Comparison of ENCODE assay signal across 16 mouse cellular contexts in genomic region chr11:74485435-74486217, GRCm38 (mm10).
DNase-seq lines count a peak whose midpoint lies in the region; ATAC-seq and TF ChIP-seq lines count a peak whose summit lies in the region.
"Had no signal": no experiment of that assay in that cellular context is flagged by ENCODE, and none has a peak within 500 bp of the region (broad histone marks: within the 10 kb centered on the region; RNA-seq: fewer than 3 reads in every experiment).

No protein-coding gene starts in this region.

- H3K4me3 ChIP-seq in hindbrain, postnatal 0 days (ENCODE audit: low read length), result no peak overlapping the region
- no peak overlapping the region for H3K4me3 ChIP-seq in hindbrain, embryonic 12.5 days
- H3K4me3 ChIP-seq in hindbrain, embryonic 16.5 days (ENCODE audit: low read length), result no peak overlapping the region
- H3K4me3 ChIP-seq: embryonic facial prominence, embryonic 15.5 days; forebrain, embryonic 15.5 days; heart, embryonic 15.5 days; limb, embryonic 10.5 days; megakaryocyte, embryonic 14.5 days; neural tube, embryonic 15.5 days had no signal

- H3K27ac ChIP-seq in hindbrain, postnatal 0 days, result no peak overlapping the region
- H3K27ac ChIP-seq in hindbrain, embryonic 12.5 days, result no peak overlapping the region
- no peak overlapping the region for H3K27ac ChIP-seq in hindbrain, embryonic 16.5 days (ENCODE audit: low read depth, low read length)
- H3K27ac ChIP-seq: embryonic facial prominence, embryonic 15.5 days; forebrain, embryonic 15.5 days; heart, embryonic 15.5 days; hindbrain, embryonic 14.5 days; limb, embryonic 10.5 days; neural tube, embryonic 15.5 days had no signal

- intact Hi-C loops in left cerebral cortex, postnatal 25 days (cut with DNase I), result no loop called here

- TF ChIP-seq CTCF in hindbrain, postnatal 0 days (IDR thresholded peaks at IDR 0.05; ENCODE audit: low read depth), result no peak

- H3K27me3 ChIP-seq in hindbrain, postnatal 0 days (ENCODE audit: insufficient read depth, low read length), result no peaks in the 10 kb centered on the region
- H3K27me3 ChIP-seq in hindbrain, embryonic 12.5 days, result no peaks in the 10 kb centered on the region
- no peaks in the 10 kb centered on the region for H3K27me3 ChIP-seq in hindbrain, embryonic 16.5 days (replicated peaks; ENCODE audit: control insufficient read depth, insufficient read depth, low read length)
- H3K27me3 ChIP-seq: embryonic facial prominence, embryonic 15.5 days; forebrain, embryonic 15.5 days; heart, embryonic 15.5 days; neural tube, embryonic 15.5 days had no signal

- no peaks in the 10 kb centered on the region for H3K36me3 ChIP-seq in hindbrain, postnatal 0 days (ENCODE audit: insufficient read depth, low read length)
- no peaks in the 10 kb centered on the region for H3K36me3 ChIP-seq in hindbrain, embryonic 12.5 days
- H3K36me3 ChIP-seq in hindbrain, embryonic 16.5 days (ENCODE audit: control insufficient read depth, insufficient read depth, low read length), result no peaks in the 10 kb centered on the region
- H3K36me3 ChIP-seq: embryonic facial prominence, embryonic 15.5 days; forebrain, embryonic 15.5 days; heart, embryonic 15.5 days; limb, embryonic 10.5 days; neural tube, embryonic 15.5 days had no signal

- no peaks in the 10 kb centered on the region for H3K4me1 ChIP-seq in hindbrain, postnatal 0 days (ENCODE audit: insufficient read depth, low read length)
- H3K4me1 ChIP-seq in hindbrain, embryonic 12.5 days, result peaks cover 6% of the 10 kb centered on the region; the same call in 1 of the 2 replicates
- H3K4me1 ChIP-seq in hindbrain, embryonic 16.5 days (ENCODE audit: control insufficient read depth, insufficient read depth, low read depth, low read length), result no peaks in the 10 kb centered on the region
- H3K4me1 ChIP-seq: embryonic facial prominence, embryonic 15.5 days; forebrain, embryonic 15.5 days had no signal

- no peak overlapping the region for H3K9ac ChIP-seq in hindbrain, postnatal 0 days (replicated peaks; ENCODE audit: low read length)
- H3K9ac ChIP-seq in hindbrain, embryonic 12.5 days, result no peak overlapping the region
- no peak overlapping the region for H3K9ac ChIP-seq in hindbrain, embryonic 16.5 days (ENCODE audit: low read depth, low read length)
- H3K9ac ChIP-seq: embryonic facial prominence, embryonic 15.5 days; forebrain, embryonic 15.5 days; heart, embryonic 15.5 days; hindbrain, embryonic 14.5 days; neural tube, embryonic 15.5 days had no signal

- no peak for ATAC-seq in hindbrain, postnatal 0 days
- ATAC-seq in hindbrain, embryonic 12.5 days (ENCODE audit: low FRiP score), result no peak
- ATAC-seq in hindbrain, embryonic 16.5 days, result no peak
- ATAC-seq: forebrain, embryonic 15.5 days had no signal

- 84% methylated on average over 7 of the region's 7 CpGs for WGBS in hindbrain, postnatal 0 days
- 85% methylated on average over 7 of the region's 7 CpGs for WGBS in hindbrain, embryonic 12.5 days
- 92% methylated on average over 7 of the region's 7 CpGs for WGBS in hindbrain, embryonic 16.5 days

- DNase-seq in hindbrain, postnatal 0 days (ENCODE audit: low spot score), result peak; percentile 31
- peak; percentile 38 for DNase-seq in Muller cell, postnatal 12 days (ENCODE audit: inconsistent ontology term)
- DNase-seq in adipocyte (ENCODE audit: low spot score), result peak; percentile 18
- peak; percentile 53 to 86 for DNase-seq in left cerebral cortex, postnatal 25 days (ENCODE audit: low spot score in 2 of 2)
- DNase-seq in kidney, postnatal 4 days, result no peak
- DNase-seq: adrenal gland, postnatal 25 days; spleen, adult 18-20 months had no signal

- no peak overlapping the region for H3K4me2 ChIP-seq in hindbrain, postnatal 0 days (ENCODE audit: low read depth, low read length)
- H3K4me2 ChIP-seq in hindbrain, embryonic 12.5 days (replicated peaks), result no peak overlapping the region
- no peak overlapping the region for H3K4me2 ChIP-seq in hindbrain, embryonic 16.5 days (ENCODE audit: low read length)
- H3K4me2 ChIP-seq: embryonic facial prominence, embryonic 15.5 days; forebrain, embryonic 15.5 days; heart, embryonic 15.5 days; hindbrain, embryonic 14.5 days; neural tube, embryonic 15.5 days had no signal

- H3K9me3 ChIP-seq in hindbrain, postnatal 0 days (ENCODE audit: low read length), result no peaks in the 10 kb centered on the region
- H3K9me3 ChIP-seq in hindbrain, embryonic 12.5 days (replicated peaks), result no peaks in the 10 kb centered on the region
- H3K9me3 ChIP-seq in hindbrain, embryonic 16.5 days (ENCODE audit: control insufficient read depth, low read length), result no peaks in the 10 kb centered on the region
- H3K9me3 ChIP-seq: embryonic facial prominence, embryonic 15.5 days; forebrain, embryonic 15.5 days; heart, embryonic 15.5 days; limb, embryonic 10.5 days; megakaryocyte, embryonic 14.5 days; neural tube, embryonic 15.5 days had no signal

Comparison
In these comparisons a context has a peak if more than half of its experiments do, and no peak if none do; other contexts are left out.
1. DNase-seq: peak in hindbrain, postnatal 0 days (single experiment), Muller cell, postnatal 12 days (single experiment), adipocyte (single experiment) and left cerebral cortex, postnatal 25 days (2 of 2); none in kidney, postnatal 4 days (0 of 2).